Mouse (Mus musculus): ENCODE results near the gene Frmpd3. TPM values are rescaled to one million over a fixed set of nuclear protein-coding genes. Genes with fewer than 3 reads are reported as not detected.

The Frmpd3 gene
- total RNA-seq, 2 experiments from 2014 or later, result 0.12 to 0.16 TPM

GRCm38 (mm10) chrX:140456751-140457491 lies 114.9 kb downstream of the Frmpd3 start:
- DNase-seq, result no peak

- no peak for DNase-seq
Observed at GRCm38 (mm10) chrX:140457502-140457901, 115.4 kb downstream of the Frmpd3 start.

- DNase-seq, result no peak
Observed at GRCm38 (mm10) chrX:140478231-140478630, 136.2 kb downstream of the Frmpd3 start.

GRCm38 (mm10) chrX:140479171-140479570 lies 137.1 kb downstream of the Frmpd3 start:
- peak; percentile 29 for DNase-seq

Small RNAs within 50 kb of the gene (microRNA-seq; reads per million reads assigned to microRNA genes)
- gene Mir3475, result 4.5 to 10.8 reads per million in 2 experiments

Other genes with a start within 250 kb of the Frmpd3 start
- gene Prps1, start 114.3 kb downstream of the Frmpd3 start, total RNA-seq (2021), result 10 to 100 TPM; 20.9 to 21.7 TPM

Measured in gastrocnemius, postnatal 10 days (tissue).